Mouse (Mus musculus) heart, postnatal 36 days (tissue): Measurements from ENCODE around the gene Scp2. TPM values are rescaled to one million over a fixed set of nuclear protein-coding genes. Genes with fewer than 3 reads are reported as not detected.

Experiments used
- DNase-seq, 2 experiments: peaks; one replicate each; pipeline ENCODE4 v3.0.0; 2021 to 2022
- intact Hi-C: fragments of 180-260 bp; cut with DNase I; formaldehyde crosslinking; loops from one replicate; pipeline ENCODE4 v1.15.1; 2025
- total RNA-seq, 2 experiments: library from RNA; stranded (reverse); gene quantifications; 2 replicates each; pipeline ENCODE4 v1.2.3; 2021

The Scp2 gene
- total RNA-seq, 2 experiments from 2014 or later: 307 to 334 TPM

DNA sequence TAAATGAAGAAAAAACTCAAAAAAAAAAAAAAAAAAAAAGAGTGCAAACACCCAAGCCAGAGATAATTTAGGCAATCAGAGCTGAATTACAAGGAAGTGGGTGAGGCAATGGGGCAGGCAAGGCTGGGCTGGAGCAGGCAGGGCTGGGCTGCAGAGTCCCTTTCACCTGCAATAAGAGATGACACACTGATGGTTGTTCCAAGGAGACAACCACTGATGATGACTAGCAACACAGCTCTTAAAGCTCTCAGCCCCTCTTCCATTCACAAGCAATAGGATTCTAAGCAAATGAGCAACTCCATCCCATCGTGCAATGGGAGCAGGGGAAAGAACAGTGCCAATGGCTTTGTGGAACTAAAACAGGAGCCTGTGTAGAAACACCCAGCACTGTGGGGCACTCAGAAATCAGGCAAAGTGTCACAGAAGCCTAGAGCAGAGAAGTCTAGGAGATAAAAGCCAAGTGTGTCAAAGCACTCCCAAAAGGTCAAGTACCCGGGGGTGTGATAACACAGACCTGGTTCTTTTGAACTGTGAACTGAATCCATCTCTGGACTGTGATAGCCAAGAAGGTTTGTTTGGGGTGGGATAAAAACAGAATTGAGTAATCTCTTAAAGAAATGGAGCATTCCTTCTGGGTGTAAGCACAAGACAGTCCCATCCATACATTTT, 79.5 kb downstream of the Scp2 start:
- no peak for DNase-seq
- intact Hi-C loops: no loop called here

- DNase-seq: no peak
- intact Hi-C loops: no loop called here
Observed at GRCm38 (mm10) chr4:108063616-108064015, 81.2 kb downstream of the Scp2 start.

DNA sequence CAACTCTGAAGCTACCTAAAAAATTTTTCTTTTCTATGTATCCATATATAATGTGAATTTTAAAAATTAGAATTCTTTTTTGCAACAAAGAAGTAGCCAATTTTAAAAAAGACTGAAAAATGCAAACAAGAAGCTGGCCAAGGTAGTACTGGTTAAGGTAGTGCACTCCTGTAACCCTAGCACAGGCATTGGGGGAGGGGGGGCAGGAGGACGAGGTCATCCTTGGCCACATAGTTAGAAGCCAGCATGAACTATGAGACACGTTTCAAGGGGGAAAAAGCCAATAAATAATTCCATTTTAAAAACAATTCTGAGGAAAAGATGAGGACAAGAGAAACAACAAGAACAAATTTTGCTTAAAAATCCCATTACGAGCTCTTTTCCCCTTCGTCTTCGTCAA, 82.3 kb downstream of the Scp2 start:
- DNase-seq: no peak
- intact Hi-C loops: no loop called here

DNA sequence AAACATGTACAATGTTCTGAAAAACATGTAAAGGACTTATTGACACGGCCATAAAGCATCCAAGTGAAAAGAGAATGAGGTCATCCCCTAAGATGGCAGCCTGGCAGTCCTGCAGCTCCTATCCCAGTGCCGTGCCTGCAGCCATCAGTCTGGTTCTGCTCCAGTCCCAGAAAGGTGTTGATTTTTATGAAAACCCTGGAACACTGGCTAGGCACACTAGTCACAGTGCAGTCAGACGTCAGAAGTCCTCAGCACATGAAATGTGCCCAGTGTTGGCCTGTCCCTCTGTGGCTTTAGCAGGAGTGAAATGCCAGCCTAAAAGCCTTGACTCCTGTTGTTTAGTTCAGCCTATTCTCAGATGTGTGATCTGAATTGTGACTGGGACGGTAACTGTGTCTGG, 84.0 kb downstream of the Scp2 start:
- no peak for DNase-seq
- intact Hi-C loops: no loop called here

DNA sequence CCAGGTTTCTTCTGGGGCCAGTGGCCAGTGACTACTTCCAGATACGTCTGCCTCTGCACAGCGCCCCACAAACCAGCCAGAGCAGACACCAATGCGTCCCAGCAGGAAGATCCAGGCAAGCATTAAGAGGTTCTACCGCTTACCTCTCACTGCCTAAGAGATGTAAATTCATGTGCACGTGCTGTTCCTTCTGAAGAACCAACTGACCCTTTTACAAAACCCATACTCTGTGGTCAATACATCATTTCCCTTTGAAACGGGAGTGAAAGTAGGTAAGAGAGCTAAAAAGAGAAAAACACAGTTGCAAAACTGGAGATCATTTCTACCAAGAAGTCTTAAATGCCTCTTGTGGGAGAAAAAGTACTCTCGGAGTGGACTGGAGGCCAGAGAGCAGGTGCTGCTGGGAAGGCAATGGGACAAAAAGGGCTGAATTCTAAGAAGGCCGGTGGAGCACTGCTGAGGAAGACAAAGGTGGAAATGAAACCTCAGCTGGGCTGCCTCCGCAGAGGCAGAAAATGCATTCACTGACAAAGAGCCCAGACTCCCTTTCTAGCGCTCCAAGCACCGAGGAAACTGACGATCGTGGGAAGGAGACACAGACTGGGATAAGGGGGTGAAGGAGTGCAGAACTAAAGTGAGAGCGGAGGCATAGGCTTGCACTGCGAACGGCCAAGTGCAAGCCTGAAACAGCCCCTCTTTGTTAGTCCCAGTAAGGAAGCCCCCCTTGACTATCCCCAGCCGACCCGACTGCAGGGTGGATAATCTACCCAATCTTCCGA, 85.0 kb downstream of the Scp2 start:
- intact Hi-C loops: no loop called here
- no peak for DNase-seq

GRCm38 (mm10) chr4:108058166-108058565, 86.6 kb downstream of the Scp2 start:
- intact Hi-C loops: no loop called here
- DNase-seq: peak in 1 of 2 experiments; percentile 29

DNA sequence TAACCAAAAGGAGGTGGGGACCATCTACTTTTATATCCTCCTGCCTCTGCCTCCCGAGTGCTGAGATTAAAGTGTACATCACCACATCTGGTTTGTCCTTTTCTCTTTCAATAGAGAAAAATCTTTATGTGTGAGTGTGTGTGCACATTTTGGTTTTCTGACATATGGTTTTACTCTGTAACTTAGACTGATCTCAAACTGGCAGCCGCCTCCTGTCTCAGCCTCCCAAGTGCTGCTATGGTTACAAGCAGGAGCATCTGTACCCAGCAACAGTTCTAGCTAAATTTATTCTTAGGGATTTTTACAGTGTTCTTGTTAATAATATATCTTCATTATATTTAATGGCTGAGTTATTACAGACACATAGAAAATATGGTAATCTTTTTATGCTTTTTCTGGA, 87.6 kb downstream of the Scp2 start:
- no peak for DNase-seq
- intact Hi-C loops: no loop called here

DNA sequence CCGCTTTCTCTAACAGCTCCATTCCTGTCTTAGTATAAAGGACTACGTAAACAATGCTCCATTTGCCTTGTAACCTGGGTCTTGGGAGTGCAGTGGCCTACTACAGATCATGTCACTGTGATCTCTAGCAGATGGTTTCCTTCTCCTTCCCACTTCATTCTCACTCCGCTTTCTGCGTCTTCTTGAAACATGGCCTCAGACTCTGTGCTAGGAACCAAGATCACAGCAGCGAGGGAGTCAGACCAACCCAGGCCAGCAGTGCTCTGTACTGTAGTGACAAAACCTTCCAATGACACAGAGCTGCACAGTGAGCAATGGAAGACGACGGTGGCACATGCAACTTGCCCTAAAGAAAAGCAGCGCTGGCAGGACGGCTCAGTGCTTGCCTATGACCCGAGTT, 88.9 kb downstream of the Scp2 start:
- intact Hi-C loops: no loop called here
- DNase-seq: no peak

DNA sequence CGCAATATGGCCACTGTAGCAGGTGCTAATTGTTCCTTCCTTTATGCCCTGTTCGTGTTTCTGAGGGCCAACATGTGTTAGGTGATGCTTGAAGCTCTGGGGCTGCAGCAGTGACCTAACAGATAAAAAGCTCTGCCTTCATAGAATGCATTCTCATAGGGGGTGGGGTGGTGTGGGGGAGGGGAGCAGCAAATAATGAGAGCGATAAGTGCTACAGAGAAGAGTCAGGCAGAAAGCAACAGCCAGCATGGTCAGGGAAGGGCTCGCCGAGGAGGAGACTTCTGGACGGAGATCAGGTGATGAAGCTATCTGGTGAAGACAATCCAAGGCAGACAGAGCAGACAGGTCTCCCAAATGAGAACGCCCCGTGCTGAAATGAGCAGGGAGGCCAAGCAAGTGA, 92.1 kb downstream of the Scp2 start:
- intact Hi-C loops: no loop called here
- no peak for DNase-seq

GRCm38 (mm10) chr4:108051687-108052274, 93.0 kb downstream of the Scp2 start:
- intact Hi-C loops: no loop called here
- DNase-seq: peak in 1 of 2 experiments; percentile 35

- intact Hi-C loops: no loop called here
- DNase-seq: peak in 1 of 2 experiments; percentile 36
Observed at GRCm38 (mm10) chr4:108046136-108046535, 98.7 kb downstream of the Scp2 start.

- no peak for DNase-seq
- intact Hi-C loops: no loop called here
Observed at GRCm38 (mm10) chr4:108045136-108046107, 99.4 kb downstream of the Scp2 start.

GRCm38 (mm10) chr4:108037027-108037426, 107.8 kb downstream of the Scp2 start:
- DNase-seq: no peak
- intact Hi-C loops: no loop called here

DNA sequence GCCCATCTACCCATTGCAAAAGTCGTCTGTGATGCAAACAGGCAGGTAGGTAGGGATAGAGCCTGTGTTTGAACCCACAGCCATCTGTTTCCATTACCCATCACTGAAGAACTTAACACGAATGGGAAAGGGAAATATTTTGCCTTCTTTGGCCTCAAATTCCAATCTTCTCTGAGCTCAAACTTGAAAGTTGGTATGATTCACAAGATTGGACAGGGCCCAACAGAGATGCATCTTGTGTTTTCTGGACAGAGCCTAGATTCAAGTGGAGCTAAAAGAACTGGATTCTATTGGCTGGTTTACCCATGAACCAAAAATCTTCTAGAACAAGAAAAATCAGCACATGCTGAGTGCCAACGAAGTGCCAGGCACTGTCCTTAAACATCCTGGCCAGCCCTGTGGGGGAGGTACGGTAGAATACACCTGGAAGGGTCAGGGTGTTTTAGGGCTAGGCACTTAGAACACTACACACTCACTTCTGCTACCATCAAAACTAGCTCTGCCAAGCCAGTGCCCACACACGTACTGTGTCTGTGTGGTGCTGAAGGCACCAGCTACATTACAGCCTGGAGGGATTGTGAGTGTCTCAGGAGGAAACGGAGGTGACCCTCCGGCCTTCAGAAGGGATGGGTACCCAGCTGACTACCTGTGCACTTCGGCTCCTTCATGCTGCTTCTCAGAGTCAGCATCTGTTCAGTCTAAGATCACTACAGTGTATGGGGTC, 111.6 kb downstream of the Scp2 start:
- no peak for DNase-seq
- intact Hi-C loops: no loop called here

- DNase-seq: no peak
- intact Hi-C loops: no loop called here
Observed at GRCm38 (mm10) chr4:108032352-108032849, 112.4 kb downstream of the Scp2 start.

DNA sequence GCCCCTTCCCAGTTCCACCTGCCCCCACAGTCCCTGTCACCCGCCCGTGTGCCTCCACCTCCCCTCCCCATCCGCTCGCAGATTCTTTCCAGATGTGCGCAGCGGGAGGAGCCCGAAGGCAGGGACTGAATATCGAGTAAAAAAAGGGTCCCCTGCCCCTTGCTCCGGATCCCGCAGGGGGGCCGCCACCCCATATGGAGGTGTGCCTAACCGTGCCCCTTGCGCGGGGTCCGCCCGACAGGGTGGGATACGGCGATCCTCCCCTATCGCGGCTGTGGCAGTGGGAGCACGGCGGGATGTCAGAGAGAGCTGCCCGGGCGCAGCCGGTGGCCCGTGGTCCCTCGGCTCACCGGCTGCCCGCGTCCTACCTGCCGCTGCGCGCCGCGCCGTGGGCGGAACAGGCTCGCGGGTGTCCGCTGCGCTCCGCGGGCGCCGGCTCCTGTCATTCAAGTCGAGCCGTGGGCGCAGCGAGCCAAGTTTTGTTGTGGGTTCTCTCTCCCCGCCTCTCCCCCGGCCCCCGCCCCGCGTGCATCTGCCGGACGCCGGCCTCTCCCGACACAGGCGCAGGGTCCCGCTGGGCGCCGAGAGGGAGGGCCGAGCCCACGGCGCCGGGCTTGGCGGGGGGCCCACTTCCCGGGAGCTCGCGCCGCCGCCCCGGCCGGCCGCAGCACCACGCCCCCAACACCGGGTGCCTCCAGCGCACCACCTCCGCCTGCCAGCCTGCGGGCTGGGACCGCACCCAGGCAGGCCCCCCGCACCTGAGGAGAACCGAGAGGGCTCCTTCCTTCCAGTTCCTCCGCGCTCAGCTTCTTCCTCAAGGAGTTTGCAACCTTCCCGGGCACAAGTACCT, 113.1 kb downstream of the Scp2 start:
- DNase-seq: peak; percentile 62 to 69
- intact Hi-C loops: no loop called here

DNA sequence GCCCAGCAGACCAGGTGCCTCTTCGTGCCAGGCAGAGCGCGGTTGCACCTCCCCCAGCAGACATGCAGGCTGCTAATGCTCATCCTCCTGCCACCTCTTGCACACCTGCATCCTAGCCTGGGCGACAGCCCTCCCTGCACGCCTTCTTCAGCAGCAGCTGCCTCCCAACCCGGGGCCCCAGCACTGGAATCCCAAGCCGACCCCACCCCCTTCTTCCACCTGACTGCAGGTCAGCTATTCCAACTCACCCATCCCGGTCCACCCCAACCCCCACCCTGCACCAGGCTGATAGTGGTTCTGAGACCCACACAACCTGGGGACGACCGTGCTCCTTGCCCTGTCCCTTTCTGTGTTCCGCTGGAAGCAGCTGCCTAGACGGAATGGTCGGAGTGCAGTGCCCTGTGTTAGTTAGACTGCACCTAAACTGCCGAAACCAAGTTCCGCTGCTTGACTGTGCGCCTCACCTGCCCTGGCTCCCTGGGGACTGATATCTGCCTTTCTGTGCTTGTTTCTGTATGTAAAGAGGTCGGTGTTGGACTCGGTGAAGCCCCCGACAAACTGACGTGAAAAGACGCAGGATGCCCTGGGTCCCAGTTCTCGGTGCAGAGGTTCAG, 113.8 kb downstream of the Scp2 start:
- DNase-seq: no peak
- intact Hi-C loops: no loop called here

- DNase-seq: no peak
- intact Hi-C loops: no loop called here
Observed at GRCm38 (mm10) chr4:108026193-108026592, 118.6 kb downstream of the Scp2 start.

GRCm38 (mm10) chr4:108025269-108025668, 119.5 kb downstream of the Scp2 start:
- DNase-seq: no peak
- intact Hi-C loops: no loop called here
